Mouse (Mus musculus) heart, embryonic 16.5 days (tissue): Measurements from ENCODE around the gene Fkbp6. TPM values are rescaled to one million over a fixed set of nuclear protein-coding genes. Genes with fewer than 3 reads are reported as not detected.

Source experiments
- ATAC-seq: fragments of 200-750 bp; cut with Nextera tagmentation; replicated peaks from 2 replicates; pipeline ENCODE4 v1.8.0; 2017; ENCODE audit warnings: moderate number of reproducible peaks; ENCODE audit not compliant: insufficient read depth, low FRiP score; ENCODE audit errors: extremely low read depth
- H3K27ac ChIP-seq: fragments of 300-500 bp; sonication (generic); 2 replicates; pipeline ENCODE4 v1.5.1; 2014; ENCODE audit warnings: mild to moderate bottlenecking, low read length, control low read depth, moderate library complexity
- H3K27me3 ChIP-seq: fragments of 300-500 bp; sonication (generic); 2 replicates; pipeline ENCODE4 v1.6.1; 2014; ENCODE audit warnings: low read length, mixed read lengths; ENCODE audit not compliant: control insufficient read depth, insufficient read depth
- H3K36me3 ChIP-seq: fragments of 300-500 bp; sonication (generic); 2 replicates; pipeline ENCODE4 v1.6.1; 2014; ENCODE audit not compliant: control insufficient read depth, insufficient read depth
- H3K4me1 ChIP-seq: fragments of 300-500 bp; sonication (generic); 2 replicates; pipeline ENCODE4 v1.6.1; 2014; ENCODE audit warnings: low read length, mixed read lengths; ENCODE audit not compliant: control insufficient read depth, insufficient read depth
- H3K4me2 ChIP-seq: fragments of 300-500 bp; sonication (generic); 2 replicates; pipeline ENCODE4 v1.6.1; 2014; ENCODE audit warnings: low read depth, mild to moderate bottlenecking, control low read depth, low read length
- H3K4me3 ChIP-seq: fragments of 300-500 bp; sonication (generic); 2 replicates; pipeline ENCODE4 v1.5.1; 2014; ENCODE audit warnings: mild to moderate bottlenecking, control low read depth, low read length
- H3K9ac ChIP-seq: fragments of 300-500 bp; sonication (generic); 2 replicates; pipeline ENCODE4 v1.6.1; 2014; ENCODE audit warnings: low read length, control low read depth
- H3K9me3 ChIP-seq: fragments of 300-500 bp; sonication (generic); replicated peaks from 2 replicates; pipeline ENCODE4 v1.6.1; 2016; ENCODE audit warnings: low read length; ENCODE audit not compliant: control insufficient read depth
- WGBS: fragments of 180-500 bp; shearing (Covaris S2); extraction: QIAGEN DNeasy Blood & Tissue Kit; methylation state at CpG from one replicate; pipeline ENCODE4 v1.1.7; 2014; 5-methylcytosine and 5-hydroxymethylcytosine counted together
- polyA plus RNA-seq: library from polyadenylated mRNA; unstranded; fragments of >200 nt; fragmentation: Nextera tagmentation; extraction: Ambion mirVana; gene quantifications from 2 replicates; pipeline ENCODE4 v1.2.1, GENCODE M21; 2015

Fkbp6 gene
- polyA plus RNA-seq, 1 experiment from 2014 or later = not detected

DNA sequence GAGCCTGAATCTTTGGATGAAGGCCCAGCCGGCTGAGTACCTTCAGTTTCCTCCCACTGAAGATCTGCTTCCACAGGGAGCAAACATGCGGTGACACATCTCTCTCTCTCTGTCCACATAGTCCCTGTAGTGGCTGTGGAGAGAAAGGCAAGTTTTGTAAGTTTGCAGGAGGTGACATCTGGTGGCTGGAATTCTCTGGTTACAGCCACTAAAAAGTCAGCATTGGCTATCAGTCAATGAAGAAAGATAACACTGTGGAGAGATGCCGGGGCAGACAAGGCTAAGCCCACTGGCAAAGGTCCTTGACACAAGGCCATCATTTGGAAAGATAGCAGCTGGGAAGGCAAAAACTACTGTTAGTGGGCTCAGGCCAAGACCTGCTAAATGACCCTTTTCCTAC is 12.3 kb downstream of the Fkbp6 start:
- H3K27ac ChIP-seq = no peak overlapping the region
- H3K4me3 ChIP-seq = no peak overlapping the region
- no peaks in the 10 kb centered on the region; the same call in 1 of the 2 replicates for H3K27me3 ChIP-seq
- no peaks in the 10 kb centered on the region for H3K9me3 ChIP-seq
- no peaks in the 10 kb centered on the region for H3K36me3 ChIP-seq
- 23% methylated on average over 3 of the region's 3 CpGs for WGBS
- H3K9ac ChIP-seq = no peak overlapping the region
- H3K4me2 ChIP-seq = no peak overlapping the region
- no peaks in the 10 kb centered on the region for H3K4me1 ChIP-seq
- no peak for ATAC-seq

DNA sequence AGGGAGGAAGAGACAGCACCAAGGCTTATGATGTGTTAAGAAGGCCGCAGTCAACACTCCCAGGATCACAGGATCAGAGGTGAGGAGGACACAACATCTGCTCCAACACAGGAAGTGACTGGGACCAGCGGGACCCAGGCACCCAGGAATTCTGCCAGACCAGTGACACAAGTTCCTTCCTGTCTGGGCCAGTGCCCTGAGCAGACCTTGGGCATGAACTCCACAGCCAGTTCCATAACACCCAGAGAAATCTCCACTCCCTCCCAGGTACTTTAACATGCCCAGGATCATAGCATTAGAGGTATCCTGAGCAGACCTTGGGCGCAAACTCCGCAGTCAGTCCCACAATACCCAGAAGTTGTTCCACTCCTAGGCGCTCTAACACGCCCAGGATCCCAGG is 18.7 kb downstream of the Fkbp6 start:
- Histone ChIP-seq H3K9ac (no peak overlapping the region), H3K9me3 (no peaks in the 10 kb centered on the region), H3K36me3 (no peaks in the 10 kb centered on the region), H3K4me2 (no peak overlapping the region), H3K4me1 (peaks cover 1% of the 10 kb centered on the region; the same call in 1 of the 2 replicates), H3K27ac (no peak overlapping the region), H3K4me3 (no peak overlapping the region), H3K27me3 (no peaks in the 10 kb centered on the region)
- no peak for ATAC-seq
- 74% methylated on average over 6 of the region's 6 CpGs for WGBS

DNA sequence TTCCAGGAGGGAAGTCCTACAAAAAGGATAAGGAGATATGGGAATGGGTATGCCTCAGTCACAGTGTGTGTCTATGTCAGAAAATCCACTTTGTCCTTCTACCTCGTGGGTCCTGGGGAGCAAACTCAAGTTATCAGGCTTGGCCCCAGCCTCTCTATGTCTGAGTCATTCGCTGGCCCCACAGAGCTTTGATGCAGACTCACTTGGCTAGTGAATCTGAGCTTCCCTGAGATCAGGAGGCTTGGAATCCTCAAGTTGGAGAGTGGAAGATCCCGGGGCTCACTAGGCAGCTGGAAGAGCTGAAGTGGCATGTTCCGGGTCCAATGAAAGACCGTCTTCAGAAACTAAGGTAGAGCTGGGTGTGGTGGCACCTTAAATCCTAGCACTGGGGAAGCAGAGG is 19.6 kb downstream of the Fkbp6 start:
- no peaks in the 10 kb centered on the region for H3K36me3 ChIP-seq
- no peak overlapping the region for H3K9ac ChIP-seq
- H3K4me2 ChIP-seq = no peak overlapping the region
- H3K4me1 ChIP-seq = peaks cover 3% of the 10 kb centered on the region; the same call in 1 of the 2 replicates
- no peaks in the 10 kb centered on the region for H3K9me3 ChIP-seq
- no peak for ATAC-seq
- H3K27me3 ChIP-seq = no peaks in the 10 kb centered on the region
- no peak overlapping the region for H3K4me3 ChIP-seq
- no peak overlapping the region for H3K27ac ChIP-seq
- WGBS = 82% methylated on average over 5 of the region's 5 CpGs

DNA sequence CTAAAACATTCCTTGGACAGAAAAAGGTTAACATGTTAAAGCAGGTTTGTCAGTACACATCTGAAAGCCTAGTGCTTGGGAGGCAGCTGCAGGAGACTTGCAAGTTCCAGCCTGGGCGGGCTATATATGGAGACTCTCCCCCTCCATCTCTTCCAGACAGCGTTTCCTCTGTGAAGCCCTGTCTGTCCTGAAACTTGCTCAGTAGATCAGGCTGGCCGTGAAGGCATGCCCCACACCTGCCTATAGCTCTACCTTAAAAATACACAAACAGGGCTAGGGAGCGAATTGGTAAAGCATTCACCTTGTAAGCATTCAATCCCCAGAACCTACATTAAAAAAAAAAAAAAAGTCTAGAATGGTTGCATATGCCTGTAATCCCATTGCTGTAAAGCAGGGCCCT is 20.4 kb downstream of the Fkbp6 start:
- Histone ChIP-seq H3K4me2 (no peak overlapping the region), H3K9me3 (no peaks in the 10 kb centered on the region), H3K36me3 (no peaks in the 10 kb centered on the region), H3K27ac (no peak overlapping the region), H3K9ac (no peak overlapping the region), H3K27me3 (no peaks in the 10 kb centered on the region), H3K4me1 (peaks cover 3% of the 10 kb centered on the region; the same call in 1 of the 2 replicates), H3K4me3 (no peak overlapping the region)
- no peak for ATAC-seq
- WGBS = 68% methylated on average over 4 of the region's 4 CpGs

DNA sequence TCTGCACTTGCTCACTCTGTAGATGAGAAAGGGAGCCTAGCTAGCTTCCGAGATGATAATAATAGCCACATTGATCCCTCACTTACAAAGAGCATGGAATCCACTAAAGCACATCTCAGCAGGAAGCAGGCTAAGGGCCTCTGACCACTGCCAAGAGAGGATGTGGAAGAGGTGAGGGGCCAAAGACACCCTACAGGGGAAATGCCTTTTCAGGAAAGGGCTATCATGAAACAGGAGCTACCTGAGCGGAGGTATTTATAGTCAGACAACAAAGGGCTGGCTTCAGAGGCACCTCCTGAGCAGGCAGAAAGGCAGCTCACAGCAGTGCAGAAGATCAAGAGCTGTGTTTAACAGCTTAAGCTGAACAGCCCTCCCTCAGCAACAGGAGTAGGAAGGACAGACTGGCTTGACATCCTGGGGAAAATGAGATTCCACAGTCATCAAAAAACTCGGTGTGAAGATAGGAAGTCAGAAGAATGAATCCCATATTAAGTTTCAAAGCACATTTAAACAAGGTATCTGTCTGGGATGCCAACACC is 23.7 kb downstream of the Fkbp6 start:
- Histone ChIP-seq H3K9ac (no peak overlapping the region), H3K4me1 (peaks cover 3% of the 10 kb centered on the region; the same call in 1 of the 2 replicates), H3K4me2 (no peak overlapping the region), H3K27me3 (no peaks in the 10 kb centered on the region), H3K27ac (no peak overlapping the region), H3K4me3 (no peak overlapping the region), H3K36me3 (no peaks in the 10 kb centered on the region), H3K9me3 (no peaks in the 10 kb centered on the region)
- WGBS = 18% methylated on average over 3 of the region's 3 CpGs
- ATAC-seq = no peak

DNA sequence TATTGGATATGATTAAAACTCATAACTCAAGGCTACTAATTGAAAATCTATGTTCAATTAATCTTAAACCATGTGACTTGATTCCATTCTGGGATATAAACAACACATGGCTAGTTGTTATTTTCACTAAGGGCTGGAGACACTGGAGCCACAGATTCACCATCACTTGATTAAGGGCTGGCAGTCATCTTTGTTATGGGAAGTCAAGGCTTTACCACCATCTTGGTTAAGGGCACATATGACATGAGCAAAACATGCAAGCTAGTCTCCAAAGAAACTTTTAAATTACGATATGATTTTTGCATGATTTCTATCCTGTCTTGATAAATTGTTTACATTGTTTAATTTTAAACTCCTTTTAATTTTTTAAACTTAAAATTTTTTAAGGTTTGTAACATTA is 27.6 kb downstream of the Fkbp6 start:
- H3K27ac ChIP-seq = no peak overlapping the region
- no peaks in the 10 kb centered on the region for H3K27me3 ChIP-seq
- H3K4me2 ChIP-seq = no peak overlapping the region
- no peak overlapping the region for H3K4me3 ChIP-seq
- no peaks in the 10 kb centered on the region for H3K36me3 ChIP-seq
- WGBS = 73% methylated on average over 1 of the region's 1 CpGs
- peaks cover 3% of the 10 kb centered on the region; the same call in 1 of the 2 replicates for H3K4me1 ChIP-seq
- H3K9me3 ChIP-seq = no peaks in the 10 kb centered on the region
- H3K9ac ChIP-seq = no peak overlapping the region
- no peak for ATAC-seq

DNA sequence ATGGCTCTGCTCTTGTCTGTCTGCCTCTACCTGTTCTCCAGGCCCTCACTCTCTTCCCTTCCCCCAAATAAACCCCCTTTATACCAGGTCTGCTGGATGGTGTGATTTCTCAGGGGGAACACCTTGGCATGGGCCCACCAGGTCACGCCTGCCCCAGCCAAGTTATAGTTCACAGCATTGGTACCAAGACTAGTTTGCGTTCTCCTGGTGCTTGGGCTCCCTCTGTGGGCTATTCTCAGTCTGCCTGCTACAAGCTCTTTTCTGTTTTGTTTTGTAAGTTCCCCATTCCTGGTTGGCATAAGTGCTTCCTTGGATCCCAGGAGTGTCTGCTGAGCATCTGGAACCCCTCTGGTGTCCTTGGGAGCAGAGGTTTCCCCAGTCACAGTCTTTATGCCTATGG is 30.0 kb downstream of the Fkbp6 start:
- no peak overlapping the region for H3K9ac ChIP-seq
- 58% methylated on average over 2 of the region's 2 CpGs for WGBS
- ATAC-seq = no peak

DNA sequence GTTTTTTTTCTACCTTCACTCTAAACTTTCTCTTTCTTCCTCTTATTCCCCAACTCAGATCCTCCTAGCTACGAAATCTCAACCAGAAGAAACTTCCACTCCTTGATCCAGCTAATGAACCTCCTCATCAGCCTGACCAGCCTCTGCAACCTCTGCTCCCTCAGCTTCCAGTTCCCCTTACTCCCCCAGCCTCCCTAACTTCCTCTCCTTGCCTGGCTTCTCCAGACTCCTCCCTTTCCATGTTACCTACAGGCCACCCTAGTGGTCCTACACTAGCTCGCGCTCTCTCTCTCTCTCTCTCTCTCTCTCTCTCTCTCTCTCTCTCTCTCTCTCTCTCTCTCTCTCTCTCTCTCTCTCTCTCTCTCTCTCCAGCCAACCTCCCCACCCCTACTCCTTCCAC is 33.7 kb downstream of the Fkbp6 start:
- Histone ChIP-seq H3K4me2 (no peak overlapping the region), H3K27ac (no peak overlapping the region), H3K4me3 (no peak overlapping the region), H3K4me1 (no peaks in the 10 kb centered on the region), H3K27me3 (no peaks in the 10 kb centered on the region), H3K9ac (no peak overlapping the region), H3K36me3 (no peaks in the 10 kb centered on the region), H3K9me3 (no peaks in the 10 kb centered on the region)
- no peak for ATAC-seq
- WGBS = 69% methylated on average over 3 of the region's 3 CpGs

More for the DNA sequence above, 30.0 kb downstream of the Fkbp6 start:
- Histone ChIP-seq H3K4me3 (no peak overlapping the region), H3K27ac (no peak overlapping the region), H3K4me2 (no peak overlapping the region), H3K9me3 (no peaks in the 10 kb centered on the region), H3K36me3 (no peaks in the 10 kb centered on the region), H3K27me3 (no peaks in the 10 kb centered on the region), H3K4me1 (no peaks in the 10 kb centered on the region)

DNA sequence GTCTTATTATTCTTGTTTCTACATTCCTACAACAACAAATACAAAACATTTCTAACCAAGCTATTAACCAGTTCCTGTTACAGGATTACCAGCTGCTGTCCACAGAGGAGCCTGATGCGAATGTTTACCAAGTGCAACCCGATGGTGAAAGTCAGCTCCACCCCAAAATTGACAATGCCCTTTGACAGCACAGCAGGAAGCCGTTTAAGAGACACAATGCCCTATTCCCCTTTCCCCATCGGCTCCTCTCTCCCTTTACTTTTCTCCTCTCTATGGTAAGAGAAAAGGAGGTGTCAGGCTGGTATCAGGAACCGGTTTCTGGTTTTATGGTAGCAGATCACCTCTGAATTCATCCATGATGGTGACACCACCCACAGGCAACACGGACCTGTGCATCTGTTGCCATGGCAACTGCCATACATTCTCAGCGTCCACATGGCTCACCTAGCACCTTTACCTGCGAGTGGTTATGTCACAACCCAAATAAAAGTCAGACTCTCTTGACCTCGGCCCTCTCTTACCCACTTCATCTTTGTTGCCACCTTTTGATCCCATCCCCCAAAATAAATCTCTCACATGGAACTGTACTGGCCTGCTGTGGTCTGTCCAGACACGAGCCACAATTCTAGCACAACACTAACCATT is 43.4 kb downstream of the Fkbp6 start:
- H3K4me2 ChIP-seq = no peak overlapping the region
- H3K9me3 ChIP-seq = no peaks in the 10 kb centered on the region
- H3K9ac ChIP-seq = no peak overlapping the region
- H3K27ac ChIP-seq = no peak overlapping the region
- no peaks in the 10 kb centered on the region for H3K36me3 ChIP-seq
- H3K27me3 ChIP-seq = no peaks in the 10 kb centered on the region; the same call in 1 of the 2 replicates
- no peak overlapping the region for H3K4me3 ChIP-seq
- 50% methylated on average over 10 of the region's 10 CpGs for WGBS
- H3K4me1 ChIP-seq = no peaks in the 10 kb centered on the region
- no peak for ATAC-seq
